Mouse (Mus musculus) midbrain, embryonic 14.5 days (tissue): Measurements from ENCODE around the gene Hmga1b. TPM values are rescaled to one million over a fixed set of nuclear protein-coding genes. Genes with fewer than 3 reads are reported as not detected.
"Not testable (repeated sequence)": the region's sequence is repeated elsewhere in the genome, so short reads cannot be mapped to it uniquely, and the experiment has no call there.

ENCODE experiments used
- ATAC-seq: fragments of 200-750 bp; cut with Nextera tagmentation; 2 replicates; pipeline ENCODE4 v1.8.0; 2017; ENCODE audit warnings: moderate number of reproducible peaks, moderate library complexity; ENCODE audit not compliant: low FRiP score, low TSS enrichment
- DNase-seq: peaks from one replicate; pipeline ENCODE4 v3.0.0-alpha.2; 2015
- H3K27ac ChIP-seq: fragments of 300-500 bp; sonication (generic); replicated peaks from 2 replicates; pipeline ENCODE4 v1.5.1; 2014; ENCODE audit warnings: mild to moderate bottlenecking, low read depth, low read length, moderate library complexity
- H3K27me3 ChIP-seq: fragments of 300-500 bp; sonication (generic); 2 replicates; pipeline ENCODE4 v1.6.1; 2014; ENCODE audit warnings: low read length, control low read depth, mixed read lengths; ENCODE audit not compliant: control insufficient read depth, insufficient read depth
- H3K36me3 ChIP-seq: fragments of 300-500 bp; sonication (generic); 2 replicates; pipeline ENCODE4 v1.6.1; 2014; ENCODE audit warnings: low read length, control low read depth; ENCODE audit not compliant: control insufficient read depth, insufficient read depth
- H3K4me1 ChIP-seq: fragments of 300-500 bp; sonication (generic); 2 replicates; pipeline ENCODE4 v1.6.1; 2014; ENCODE audit warnings: mild to moderate bottlenecking, antibody characterized with exemption, low read length, control low read depth; ENCODE audit not compliant: control insufficient read depth, insufficient read depth
- H3K4me2 ChIP-seq: fragments of 300-500 bp; sonication (generic); 2 replicates; pipeline ENCODE4 v1.6.1; 2014; ENCODE audit warnings: mild to moderate bottlenecking, low read length, moderate library complexity
- H3K4me3 ChIP-seq: fragments of 300-500 bp; sonication (generic); replicated peaks from 2 replicates; pipeline ENCODE4 v1.5.1; 2014; ENCODE audit warnings: low read depth, low read length
- H3K9ac ChIP-seq: fragments of 300-500 bp; sonication (generic); replicated peaks from 2 replicates; pipeline ENCODE4 v1.6.1; 2014; ENCODE audit warnings: mild to moderate bottlenecking, low read length, moderate library complexity
- H3K9me3 ChIP-seq: fragments of 300-500 bp; sonication (generic); 2 replicates; pipeline ENCODE4 v1.6.1; 2016; ENCODE audit warnings: low read length, control low read depth, mixed read lengths; ENCODE audit not compliant: control insufficient read depth
- WGBS: fragments of 180-500 bp; shearing (Covaris S2); extraction: QIAGEN DNeasy Blood & Tissue Kit; methylation state at CpG from one replicate; pipeline ENCODE4 v1.1.7; 2014; 5-methylcytosine and 5-hydroxymethylcytosine counted together
- polyA plus RNA-seq: library from polyadenylated mRNA; unstranded; fragments of >200 nt; fragmentation: Nextera tagmentation; extraction: Ambion mirVana; gene quantifications from 2 replicates; pipeline ENCODE4 v1.2.1, GENCODE M21; 2014

Gene Hmga1b
- polyA plus RNA-seq, 1 experiment from 2014 or later = 2.0 TPM

- H3K4me1 ChIP-seq = no peaks in the 10 kb centered on the region
- DNase-seq (no peak), ATAC-seq (no peak)
- WGBS = 72% methylated on average over 4 of the region's 4 CpGs
- no peak overlapping the region for H3K4me2 ChIP-seq
- no peaks in the 10 kb centered on the region for H3K27me3 ChIP-seq
- no peaks in the 10 kb centered on the region for H3K36me3 ChIP-seq
- no peak overlapping the region for H3K27ac ChIP-seq
- no peak overlapping the region for H3K9ac ChIP-seq
- no peak overlapping the region for H3K4me3 ChIP-seq
- no peaks in the 10 kb centered on the region for H3K9me3 ChIP-seq
These were observed 11.0 kb upstream of the Hmga1b start for GRCm38 (mm10) chr11:120751606-120752005.

- 94% methylated on average over 9 of the region's 9 CpGs for WGBS
- DNase-seq = no peak
- Histone ChIP-seq H3K9me3 (peaks cover 3% of the 10 kb centered on the region; the same call in 1 of the 2 replicates), H3K4me2 (no peak overlapping the region), H3K36me3 (no peaks in the 10 kb centered on the region), H3K4me3 (no peak overlapping the region), H3K9ac (no peak overlapping the region), H3K27me3 (peaks cover 5% of the 10 kb centered on the region; the same call in 1 of the 2 replicates), H3K4me1 (no peaks in the 10 kb centered on the region), H3K27ac (no peak overlapping the region)
- no peak for ATAC-seq
These were observed 2.4 kb upstream of the Hmga1b start for GRCm38 (mm10) chr11:120760236-120760635.

GRCm38 (mm10) chr11:120761811-120762671 lies 553 bp upstream of the Hmga1b start:
- Histone ChIP-seq H3K27ac (no peak overlapping the region), H3K4me1 (no peaks in the 10 kb centered on the region), H3K27me3 (peaks cover 5% of the 10 kb centered on the region; the same call in 1 of the 2 replicates), H3K9ac (no peak overlapping the region), H3K36me3 (no peaks in the 10 kb centered on the region), H3K4me2 (no peak overlapping the region), H3K9me3 (peaks cover 3% of the 10 kb centered on the region; the same call in 1 of the 2 replicates), H3K4me3 (no peak overlapping the region)
- ATAC-seq = no peak
- no peak for DNase-seq
- WGBS = 77% methylated on average over 14 of the region's 14 CpGs

DNA sequence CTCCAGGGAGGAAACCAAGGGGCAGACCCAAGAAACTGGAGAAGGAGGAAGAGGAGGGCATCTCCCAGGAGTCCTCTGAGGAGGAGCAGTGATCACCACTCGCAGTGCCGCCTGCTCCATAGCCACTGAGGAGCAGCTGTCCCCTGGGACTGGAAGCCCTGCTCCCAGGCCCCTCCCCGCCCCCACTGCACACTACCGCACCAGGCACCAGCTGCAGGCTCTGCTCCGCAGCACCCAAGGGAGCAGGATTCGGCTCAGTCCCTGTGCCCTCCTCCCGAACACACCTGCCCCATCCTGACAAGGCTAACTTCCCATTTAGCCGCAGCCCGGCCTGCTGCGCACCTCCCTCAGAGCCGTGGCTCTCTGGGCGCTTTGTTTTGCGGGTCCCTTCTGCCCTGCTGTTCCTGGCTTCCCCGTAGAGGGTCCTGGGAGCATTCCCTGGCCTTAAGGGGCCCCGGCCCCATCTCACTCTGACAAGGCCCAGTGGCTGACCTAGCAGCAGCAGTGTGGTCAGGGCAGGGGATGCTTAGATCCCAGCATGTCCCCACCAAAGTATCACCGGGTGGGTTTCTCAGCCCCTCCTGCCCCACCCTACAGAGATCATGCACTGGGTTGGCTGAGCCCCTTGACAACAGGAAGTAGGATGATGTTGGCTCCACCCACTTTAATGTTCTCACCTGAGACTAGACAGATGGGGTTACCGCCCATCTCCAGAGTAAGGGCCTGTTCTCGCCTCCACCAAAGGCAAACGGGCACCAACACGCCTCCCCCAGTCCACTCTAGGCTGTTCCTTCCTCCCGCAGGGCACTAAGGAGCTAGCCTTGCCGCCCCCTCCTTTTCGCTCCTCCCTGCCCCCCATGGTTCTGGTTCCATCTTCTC lies 766 bp downstream of the Hmga1b start:
- not testable (repeated sequence) for H3K4me3 ChIP-seq, H3K27ac ChIP-seq, H3K9ac ChIP-seq, H3K4me1 ChIP-seq, DNase-seq, ATAC-seq, H3K36me3 ChIP-seq, H3K27me3 ChIP-seq, H3K9me3 ChIP-seq, H3K4me2 ChIP-seq
- WGBS = 6% methylated on average over 8 of the region's 23 CpGs

DNA sequence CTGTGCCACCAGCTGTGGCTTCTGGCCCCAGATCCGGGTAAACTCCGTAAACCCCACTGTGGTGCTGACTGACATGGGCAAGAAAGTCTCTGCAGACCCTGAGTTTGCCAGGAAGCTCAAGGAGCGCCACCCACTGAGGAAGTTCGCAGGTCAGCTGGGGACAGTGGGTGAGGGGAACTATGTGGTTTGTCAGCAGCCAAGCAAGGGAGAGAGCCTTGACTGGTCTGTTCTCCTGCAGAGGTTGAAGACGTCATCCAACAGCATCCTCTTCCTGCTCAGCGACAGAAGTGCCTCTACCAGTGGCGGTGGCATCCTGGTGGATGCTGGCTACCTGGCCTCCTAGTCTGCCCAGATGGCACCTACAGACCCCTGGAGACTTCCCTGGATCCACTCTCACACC lies 4.4 kb downstream of the Hmga1b start:
- not testable (repeated sequence) for H3K4me1 ChIP-seq, H3K27ac ChIP-seq, DNase-seq, H3K36me3 ChIP-seq, H3K4me2 ChIP-seq, ATAC-seq, H3K9ac ChIP-seq, H3K4me3 ChIP-seq, H3K27me3 ChIP-seq, H3K9me3 ChIP-seq
- WGBS = 79% methylated on average over 4 of the region's 7 CpGs

DNA sequence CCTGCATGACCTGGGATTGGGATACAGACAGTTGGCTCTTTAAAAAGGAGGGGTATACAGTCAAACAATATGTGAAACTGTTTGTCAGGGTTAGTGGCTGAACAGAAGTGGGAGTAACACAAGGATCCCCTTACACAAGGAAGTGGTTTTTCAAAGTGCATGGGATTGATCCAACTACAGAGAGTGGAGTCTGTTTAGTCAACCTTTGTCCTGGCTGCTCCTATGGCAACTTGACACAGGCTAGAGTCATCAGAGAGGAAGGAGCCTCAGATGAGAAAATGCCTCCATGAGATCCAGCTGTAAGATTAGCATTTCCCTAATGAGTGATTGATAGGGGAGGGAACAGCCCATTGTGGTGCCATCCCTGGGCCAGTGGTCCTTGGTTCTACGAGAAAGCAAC lies 5.6 kb downstream of the Hmga1b start:
- 68% methylated on average over 1 of the region's 1 CpGs for WGBS
- H3K27ac ChIP-seq = no peak overlapping the region
- no peaks in the 10 kb centered on the region for H3K4me1 ChIP-seq
- H3K27me3 ChIP-seq = no peaks in the 10 kb centered on the region
- H3K4me3 ChIP-seq = no peak overlapping the region
- no peak overlapping the region for H3K4me2 ChIP-seq
- H3K36me3 ChIP-seq = no peaks in the 10 kb centered on the region
- no peak overlapping the region for H3K9ac ChIP-seq
- H3K9me3 ChIP-seq = no peaks in the 10 kb centered on the region
- no peak for ATAC-seq
- no peak for DNase-seq

DNA sequence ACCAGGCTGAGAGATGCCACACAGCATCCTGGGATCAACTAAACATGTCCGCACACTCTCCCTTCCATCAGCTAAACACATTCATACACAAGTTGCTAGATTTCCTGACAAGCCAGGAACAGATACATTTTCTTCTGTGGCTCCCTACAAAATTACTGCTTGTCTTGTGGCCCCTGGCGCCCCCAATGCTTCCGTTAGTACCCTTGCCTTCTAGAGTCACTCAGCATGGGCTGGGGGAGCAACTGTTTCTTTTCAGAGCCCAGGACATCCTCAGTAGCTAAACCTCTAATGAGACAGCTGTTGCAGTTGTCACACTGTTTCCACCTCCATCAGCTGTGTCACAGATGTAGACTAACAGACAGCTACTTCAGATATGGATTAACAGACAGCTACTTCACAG lies 10.2 kb downstream of the Hmga1b start:
- WGBS = 83% methylated on average over 3 of the region's 3 CpGs
- H3K4me1 ChIP-seq = no peaks in the 10 kb centered on the region
- no peaks in the 10 kb centered on the region for H3K9me3 ChIP-seq
- no peak overlapping the region for H3K27ac ChIP-seq
- H3K4me2 ChIP-seq = no peak overlapping the region
- H3K27me3 ChIP-seq = no peaks in the 10 kb centered on the region
- no peak overlapping the region for H3K4me3 ChIP-seq
- ATAC-seq (no peak), DNase-seq (no peak)
- no peaks in the 10 kb centered on the region for H3K36me3 ChIP-seq
- H3K9ac ChIP-seq = no peak overlapping the region

DNA sequence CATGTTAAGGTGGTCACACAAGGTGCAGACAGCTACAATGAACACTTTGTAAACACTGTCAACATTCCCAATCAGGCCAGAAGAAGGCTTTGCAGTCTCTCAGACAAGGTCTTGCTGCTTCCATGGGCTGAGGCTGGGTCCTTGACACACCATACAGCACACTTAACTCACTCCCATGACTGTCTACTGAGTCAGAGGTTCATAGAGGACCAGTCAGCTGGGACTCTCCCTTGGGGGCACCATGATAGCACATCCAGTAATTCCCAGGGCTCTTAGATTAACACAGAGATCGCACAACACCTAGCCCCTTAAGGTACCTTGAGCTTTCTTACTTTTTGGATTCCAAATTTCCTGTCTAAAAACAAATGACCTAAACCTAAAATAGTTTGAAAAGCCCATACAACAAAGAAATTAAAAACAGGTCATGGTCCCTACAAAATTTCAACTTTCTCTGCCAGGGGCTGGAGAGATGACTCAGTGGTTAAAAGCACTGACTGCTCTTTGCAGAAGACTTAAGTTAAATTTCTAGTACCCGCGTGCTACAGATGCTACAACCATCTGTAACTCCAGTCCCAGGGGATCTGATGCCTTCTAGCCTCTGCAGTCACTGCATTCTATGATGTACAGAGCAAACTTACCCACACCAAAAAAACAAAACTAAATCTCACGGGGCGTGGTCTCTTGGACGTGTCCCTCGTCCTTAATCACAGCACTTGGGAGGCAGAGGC lies 11.0 kb downstream of the Hmga1b start:
- ATAC-seq (no peak), DNase-seq (no peak)
- 86% methylated on average over 7 of the region's 7 CpGs for WGBS
- no peak overlapping the region for H3K4me3 ChIP-seq
- no peaks in the 10 kb centered on the region for H3K36me3 ChIP-seq
- H3K27me3 ChIP-seq = no peaks in the 10 kb centered on the region
- no peaks in the 10 kb centered on the region for H3K9me3 ChIP-seq
- no peaks in the 10 kb centered on the region for H3K4me1 ChIP-seq
- no peak overlapping the region for H3K9ac ChIP-seq
- no peak overlapping the region for H3K4me2 ChIP-seq
- H3K27ac ChIP-seq = no peak overlapping the region
